Mouse (Mus musculus) neutrophil, adult 83 days (primary cell): Measurements from ENCODE around the gene 5530400C23Rik. TPM values are rescaled to one million over a fixed set of nuclear protein-coding genes. Genes with fewer than 3 reads are reported as not detected.

Source experiments
- total RNA-seq, 2 experiments: library from RNA; stranded (reverse); gene quantifications; one replicate each; pipeline ENCODE4 v1.2.4; 2023

Gene 5530400C23Rik
- total RNA-seq = not detected

DNA sequence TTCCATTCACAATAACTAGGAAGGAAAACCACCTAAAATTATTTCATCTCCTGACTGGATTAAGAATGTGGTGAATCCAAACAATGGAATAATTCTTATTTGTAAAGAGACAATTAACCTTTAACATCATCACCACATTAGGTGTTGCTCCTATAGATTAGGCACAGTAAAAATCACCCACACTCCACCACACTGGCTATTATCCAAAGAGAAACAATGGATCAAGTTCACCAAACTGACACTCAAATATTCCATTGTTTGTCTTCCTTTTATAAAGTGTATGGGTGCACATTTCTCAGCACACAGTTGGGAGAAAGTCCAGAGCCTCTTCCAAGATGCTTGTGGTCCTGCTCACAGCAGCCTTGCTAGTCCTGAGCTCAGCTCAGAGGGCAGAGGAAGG is at the start of gene 5530400C23Rik:
TSS of gene 5530400C23Rik (plus strand) at position 301 of the 400 bp plus-strand sequence.

Other genes starting within 250 kb of the 5530400C23Rik start
- not detected for gene Tas2r140, start 236.4 kb upstream of the 5530400C23Rik start, total RNA-seq
- 1 to 10 TPM; 7.3 to 8.7 TPM for gene Smim10l1, start 187.3 kb upstream of the 5530400C23Rik start, total RNA-seq